Mouse (Mus musculus): ENCODE measurements at regions not wholly inside any gene's neighbourhood (a gene's known extent, or its start where the extent isn't known, plus 50 kb on each side); places are given as distances from the start of the nearest gene placed in this dataset.

GRCm38 (mm10) chr8:25463532-25463931 lies 639.4 kb upstream of the Adam5 start:
- TF ChIP-seq CTCF (IDR thresholded peaks at IDR 0.05) (no peak), POLR2A (IDR thresholded peaks at IDR 0.05; ENCODE audit: insufficient read depth, low read depth, low read length) (no peak), EP300 (IDR thresholded peaks at IDR 0.05; ENCODE audit: insufficient read depth, low read depth, low read length) (no peak)

Data from heart, adult 2 months (tissue).